Mouse (Mus musculus) cerebellum, adult 18-20 months (tissue): ENCODE measurements around the gene Cyp3a13.
"Not testable (repeated sequence)": the region's sequence is repeated elsewhere in the genome, so short reads cannot be mapped to it uniquely, and the experiment has no call there.

Experiments used
- DNase-seq, 2 experiments: peaks; one replicate each; pipeline ENCODE4 v3.0.0; 2021

Cyp3a13 gene

GRCm38 (mm10) chr5:137921532-137921931 lies at the start of gene Cyp3a13:
Gene Cyp3a13 (minus strand): TSS chr5:137921619.
- DNase-seq, result no peak

GRCm38 (mm10) chr5:137966492-137966891 lies 45.1 kb upstream of the Cyp3a13 start:
- peak; percentile 3 to 11 for DNase-seq

DNA sequence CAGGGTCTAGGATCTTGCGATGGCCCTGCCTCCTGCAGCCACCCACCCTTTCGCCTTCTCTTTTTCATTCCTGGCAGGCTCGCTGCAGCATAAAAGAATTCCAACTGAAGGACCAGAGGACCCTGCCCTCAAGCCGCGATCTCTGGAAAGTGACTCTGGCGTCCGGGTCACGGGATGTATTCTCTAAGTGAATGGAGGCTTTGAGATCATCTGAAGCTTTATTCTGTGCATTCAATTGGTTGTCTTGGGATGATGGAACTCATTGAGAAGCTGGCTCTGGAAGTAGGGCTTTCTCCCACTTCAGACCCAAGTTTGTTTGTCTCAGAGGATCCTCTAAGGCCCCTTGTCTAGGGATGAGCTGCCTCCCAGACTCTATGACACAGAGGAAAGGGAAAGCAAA lies 41.5 kb upstream of the Cyp3a13 start, which contains the start of gene Gjc3:
Gene Gjc3, minus strand, starts transcription at position 154 of the 400 bp plus-strand sequence.
- peak; percentile 5 to 9 for DNase-seq

DNA sequence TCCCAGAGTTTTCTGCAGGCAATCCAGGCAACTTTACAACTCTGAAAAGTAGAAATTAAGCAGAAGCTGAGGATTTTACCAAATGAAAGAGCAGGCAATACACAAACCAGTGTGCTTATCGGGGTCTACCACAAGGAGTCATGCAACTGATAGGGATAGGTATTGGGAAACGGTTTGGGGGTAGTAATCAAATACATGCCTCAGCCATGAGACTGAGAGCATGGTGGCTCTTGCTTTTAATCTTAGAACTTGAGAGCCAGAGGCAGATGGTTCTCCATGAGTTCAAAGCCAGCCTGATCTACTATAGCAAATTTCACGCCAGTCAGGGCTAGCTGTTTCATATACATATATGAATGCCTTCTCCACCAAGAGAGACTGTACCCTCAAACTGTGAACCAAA lies 35.0 kb upstream of the Cyp3a13 start:
- no peak for DNase-seq

DNA sequence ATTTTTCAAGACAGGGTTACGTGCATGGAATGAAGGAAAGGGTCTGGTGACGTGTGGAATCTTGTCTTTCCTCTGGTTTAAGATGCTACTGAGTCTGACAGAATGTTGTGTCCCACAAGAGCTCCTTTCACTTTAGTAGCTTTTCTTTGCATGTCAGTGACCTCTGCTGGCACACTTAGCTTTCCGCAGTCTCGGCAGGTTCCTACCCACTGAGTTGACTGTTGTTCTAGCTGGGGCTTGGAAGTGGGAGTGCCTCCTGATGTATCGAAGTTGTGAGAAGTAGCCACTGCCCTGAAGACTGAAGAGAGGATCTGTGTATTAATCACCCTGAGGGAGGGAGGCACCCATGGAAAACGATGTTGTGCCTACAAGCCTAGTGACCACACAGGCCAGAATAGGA lies 29.8 kb upstream of the Cyp3a13 start:
- peak; percentile 12 to 27 for DNase-seq

- DNase-seq, result no peak
These were observed 25.9 kb upstream of the Cyp3a13 start for GRCm38 (mm10) chr5:137947303-137947702.

- no peak for DNase-seq
These were observed 21.7 kb upstream of the Cyp3a13 start for GRCm38 (mm10) chr5:137943133-137943532.

- no peak for DNase-seq
These were observed 19.5 kb upstream of the Cyp3a13 start for GRCm38 (mm10) chr5:137940948-137941347.

- DNase-seq, result no peak
These were observed 15.8 kb upstream of the Cyp3a13 start for GRCm38 (mm10) chr5:137937238-137937637.

DNA sequence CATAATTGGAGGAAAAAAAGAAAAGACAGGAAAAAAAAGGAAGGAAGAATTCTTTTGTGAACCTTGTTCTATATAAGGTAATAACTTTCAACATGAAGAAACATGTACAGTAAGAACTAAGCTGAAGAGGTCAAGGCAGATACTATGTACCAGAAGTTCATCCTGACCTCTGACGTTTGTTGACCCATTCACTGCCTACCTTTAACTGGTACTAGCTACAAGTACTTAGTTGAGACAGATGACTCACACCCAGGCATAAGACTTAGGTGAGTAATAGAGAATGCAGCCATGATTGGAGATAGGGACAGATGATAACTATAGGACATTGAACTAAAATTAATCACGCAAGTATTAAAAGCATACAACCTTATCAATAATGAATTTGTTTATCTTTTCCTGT lies 15.1 kb upstream of the Cyp3a13 start:
- no peak for DNase-seq

DNA sequence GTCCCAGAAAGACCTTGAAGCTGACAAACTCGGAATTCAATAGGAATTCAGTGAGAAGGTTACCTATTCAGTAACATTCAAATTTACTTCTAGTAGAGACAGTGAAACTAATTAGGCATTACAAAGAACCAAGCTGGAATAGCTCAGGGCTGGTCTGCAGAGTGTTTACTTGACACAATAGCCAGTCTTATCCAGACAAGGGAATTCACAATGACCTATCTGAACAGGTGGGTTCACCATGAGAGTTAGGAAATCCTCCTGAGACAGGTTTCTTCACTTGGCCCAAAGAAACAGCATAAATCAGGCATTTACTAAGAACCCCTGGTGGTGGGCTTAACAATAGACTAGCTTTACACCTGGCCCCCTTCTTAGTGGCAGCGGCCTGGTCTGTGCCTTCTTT lies 12.5 kb upstream of the Cyp3a13 start:
- DNase-seq, result not testable (repeated sequence)

GRCm38 (mm10) chr5:137928439-137928838 lies 7.0 kb upstream of the Cyp3a13 start:
- DNase-seq, result no peak

DNA sequence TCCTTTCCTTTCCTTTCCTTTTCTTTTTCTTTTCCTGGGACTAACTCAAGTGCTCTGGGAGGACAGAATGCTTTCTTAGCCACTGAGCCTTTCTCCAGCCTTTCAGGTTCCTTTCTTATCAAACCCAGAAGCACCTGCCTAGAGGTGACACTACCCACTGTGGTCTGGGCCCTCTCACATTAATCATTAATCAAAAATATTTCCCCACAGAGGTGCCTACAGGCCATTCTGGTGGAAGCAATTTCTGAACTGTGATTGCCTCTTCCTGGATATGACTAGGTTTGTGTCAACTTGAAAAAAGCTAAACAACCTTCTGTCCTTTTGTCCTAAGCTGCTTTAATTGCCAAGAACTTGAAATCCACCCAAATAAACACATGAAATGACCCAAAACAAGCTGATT lies 752 bp upstream of the Cyp3a13 start:
- no peak for DNase-seq

- peak; percentile 49 to 58 for DNase-seq
These were observed 5.9 kb downstream of the Cyp3a13 start for GRCm38 (mm10) chr5:137915550-137915949.

GRCm38 (mm10) chr5:137914508-137914907 lies 6.9 kb downstream of the Cyp3a13 start:
- DNase-seq, result no peak

GRCm38 (mm10) chr5:137909564-137910262 lies 11.7 kb downstream of the Cyp3a13 start:
- DNase-seq, result no peak

GRCm38 (mm10) chr5:137897812-137898211 lies 23.6 kb downstream of the Cyp3a13 start:
- DNase-seq, result no peak

GRCm38 (mm10) chr5:137892954-137893353 lies 28.5 kb downstream of the Cyp3a13 start:
- no peak for DNase-seq

- no peak for DNase-seq
These were observed 33.8 kb downstream of the Cyp3a13 start for GRCm38 (mm10) chr5:137887666-137888065.

DNA sequence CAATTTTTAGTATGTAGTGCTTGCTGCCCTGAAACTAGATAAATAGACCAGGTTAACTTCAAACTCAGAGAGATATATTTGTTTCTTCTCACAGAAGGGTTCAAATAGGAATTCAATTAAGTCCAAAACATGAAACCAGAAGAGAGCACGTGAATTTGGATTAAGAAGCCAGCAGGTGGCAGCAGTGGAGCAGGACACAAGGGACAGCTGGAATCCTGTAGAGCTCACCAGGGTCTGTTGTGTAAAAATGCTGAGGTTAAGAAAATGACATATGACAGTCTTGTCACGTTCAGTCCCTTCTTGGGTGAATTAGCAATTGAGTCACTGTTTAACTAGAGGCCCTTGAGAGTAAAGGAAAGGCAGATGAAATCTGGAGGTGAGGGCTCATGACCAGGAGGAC lies 35.5 kb downstream of the Cyp3a13 start:
- peak; percentile 38 to 43 for DNase-seq

DNA sequence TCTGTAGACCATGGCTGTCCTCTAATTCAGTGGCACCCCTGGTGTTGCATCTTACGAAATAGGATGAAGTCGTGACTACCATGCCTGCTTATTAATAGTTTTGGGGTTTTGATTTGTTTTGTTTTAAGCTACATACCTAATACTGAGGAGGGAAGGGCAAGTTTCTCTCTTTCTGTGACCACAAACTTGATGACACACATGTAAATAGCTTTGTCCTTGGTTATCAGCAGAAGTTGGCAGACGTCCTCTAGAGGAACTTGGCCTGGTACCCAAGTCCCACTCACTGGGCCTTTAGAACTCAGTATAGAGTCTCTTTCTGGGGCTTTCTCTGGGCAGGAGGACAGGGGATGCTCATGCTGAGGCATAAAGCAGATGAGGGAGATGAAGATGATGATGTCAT lies 38.1 kb downstream of the Cyp3a13 start:
- DNase-seq, result no peak

GRCm38 (mm10) chr5:137882922-137883321 lies 38.5 kb downstream of the Cyp3a13 start:
- no peak for DNase-seq

DNA sequence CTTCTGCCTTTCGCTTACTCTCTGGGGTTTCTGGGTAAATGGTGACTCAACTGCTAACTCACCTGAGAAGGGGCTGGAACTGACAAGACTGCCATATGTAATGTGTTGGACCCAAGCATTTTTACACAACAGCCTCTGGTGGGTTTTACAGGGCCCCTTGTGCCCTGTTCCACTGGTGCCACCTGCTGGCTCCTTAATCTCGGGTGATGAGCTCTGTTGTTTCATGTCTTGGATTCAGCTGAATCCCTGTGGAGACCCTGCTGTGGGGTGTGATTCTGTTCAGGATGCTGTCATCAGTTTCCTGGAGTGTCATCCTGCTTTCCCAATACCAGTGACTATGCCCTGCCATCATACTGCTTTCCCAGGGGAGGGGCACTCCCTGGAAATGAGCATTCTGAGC lies 43.6 kb downstream of the Cyp3a13 start:
- no peak for DNase-seq

- no peak for DNase-seq
These were observed 46.4 kb downstream of the Cyp3a13 start for GRCm38 (mm10) chr5:137875054-137875453.

DNA sequence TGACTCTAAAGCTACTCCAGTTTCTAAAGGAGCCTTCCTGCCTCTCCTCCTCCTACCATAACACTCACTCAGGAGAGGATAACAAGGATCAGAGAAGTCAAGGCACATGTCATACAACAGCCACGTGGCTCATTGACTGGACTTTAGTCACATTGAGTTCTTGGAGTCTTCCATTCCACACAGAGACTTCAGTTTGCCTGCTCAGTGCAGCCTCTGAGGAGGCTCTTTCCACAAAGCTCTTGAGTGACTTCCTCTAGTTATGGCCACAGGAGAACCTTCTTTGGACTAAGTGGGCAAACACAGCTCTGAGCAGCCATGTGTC lies 49.1 kb downstream of the Cyp3a13 start:
- DNase-seq, result not testable (repeated sequence)
